Mouse (Mus musculus): ENCODE results near the gene Olfr77.

DNA sequence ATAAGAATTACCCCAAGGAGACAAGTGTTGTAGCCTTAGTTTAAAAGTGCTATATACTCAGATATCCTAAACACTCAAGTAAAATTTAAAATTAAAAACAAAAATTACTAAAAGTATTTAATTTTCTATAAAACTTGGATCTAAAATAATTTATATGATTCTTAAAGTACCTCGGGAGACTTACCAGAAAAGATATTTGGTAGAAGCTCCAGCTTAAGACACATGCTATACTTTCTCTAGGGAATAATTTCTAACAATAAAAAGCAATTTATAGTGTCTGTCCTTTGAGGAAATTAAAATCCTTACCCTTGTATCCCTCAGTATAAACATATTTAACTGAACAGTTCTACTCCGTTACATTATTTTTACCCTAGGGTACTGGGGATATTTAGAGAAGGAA lies at the start of gene Olfr77:
- TF ChIP-seq TAL1 (IDR thresholded peaks at IDR 0.05; ENCODE audit: low read length) (no peak), GATA1 (IDR thresholded peaks at IDR 0.05; ENCODE audit: low read length) (no peak)

Measured in erythroblast, embryonic 14.5 days (primary cell).